Mouse (Mus musculus): ENCODE results near the gene Ppp2r2d. TPM values are rescaled to one million over a fixed set of nuclear protein-coding genes. Genes with fewer than 3 reads are reported as not detected.

The Ppp2r2d gene
- polyA plus RNA-seq, 1 experiment from 2014 or later = 99.4 TPM

GRCm38 (mm10) chr7:138850083-138850482 lies 4.2 kb downstream of the Ppp2r2d start:
- no peak overlapping the region for H3K9ac ChIP-seq
- no peak for DNase-seq (ENCODE audit: low spot score)

DNA sequence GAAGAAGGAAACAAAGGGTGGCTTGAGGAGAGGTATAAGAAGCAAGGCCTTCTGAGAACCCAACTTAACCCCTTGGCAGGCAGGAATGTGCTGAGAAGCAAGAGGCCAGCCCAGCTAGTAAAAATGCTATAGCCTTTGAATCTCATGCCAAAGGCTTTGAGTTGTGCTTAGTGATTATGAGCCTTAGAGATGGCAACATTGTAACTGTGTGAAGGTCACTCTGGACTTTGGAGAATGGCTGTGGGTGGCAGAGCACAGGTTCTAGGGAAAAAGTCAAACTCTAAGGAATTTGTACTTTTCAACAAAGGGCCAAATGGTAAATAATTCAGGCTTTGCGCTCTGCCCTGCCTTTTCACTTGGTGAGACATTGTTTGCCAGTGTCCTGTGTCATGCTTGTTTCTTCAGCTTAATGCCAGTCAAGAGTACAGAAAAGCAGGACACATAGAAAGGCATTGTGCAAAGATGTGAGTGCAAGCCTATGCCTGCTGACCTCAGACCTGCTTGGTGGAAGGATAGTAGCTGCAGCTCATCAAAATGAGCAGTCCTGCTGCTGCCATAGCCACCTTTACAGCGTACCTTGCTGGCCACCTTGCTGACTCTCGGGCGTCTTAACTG lies 7.6 kb downstream of the Ppp2r2d start:
- H3K27me3 ChIP-seq (ENCODE audit: control insufficient read depth, insufficient read depth, low read length) = no peaks in the 10 kb centered on the region
- H3K4me3 ChIP-seq (replicated peaks; ENCODE audit: low read length) = no peak overlapping the region
- 98% methylated on average over 4 of the region's 4 CpGs for WGBS
- no peaks in the 10 kb centered on the region for H3K9me3 ChIP-seq (ENCODE audit: control insufficient read depth, low read length)
- no peak for DNase-seq (ENCODE audit: low spot score)
- no peak for ATAC-seq (ENCODE audit: low FRiP score)
- H3K4me1 ChIP-seq (replicated peaks; ENCODE audit: control insufficient read depth, insufficient read depth, low read length) = peaks cover 15% of the 10 kb centered on the region; the same call in 1 of the 2 replicates
- H3K4me2 ChIP-seq (replicated peaks) = no peak overlapping the region
- H3K36me3 ChIP-seq (replicated peaks; ENCODE audit: control insufficient read depth, insufficient read depth) = peaks cover 62% of the 10 kb centered on the region
- no peak overlapping the region for H3K9ac ChIP-seq
- H3K27ac ChIP-seq = no peak overlapping the region

More at GRCm38 (mm10) chr7:138850083-138850482, 4.2 kb downstream of the Ppp2r2d start:
- Histone ChIP-seq H3K27me3 (ENCODE audit: control insufficient read depth, insufficient read depth, low read length) (no peaks in the 10 kb centered on the region), H3K27ac (no peak overlapping the region), H3K4me2 (replicated peaks) (no peak overlapping the region), H3K4me1 (replicated peaks; ENCODE audit: control insufficient read depth, insufficient read depth, low read length) (peaks cover 33% of the 10 kb centered on the region), H3K9me3 (ENCODE audit: control insufficient read depth, low read length) (no peaks in the 10 kb centered on the region), H3K36me3 (replicated peaks; ENCODE audit: control insufficient read depth, insufficient read depth) (peaks cover 53% of the 10 kb centered on the region), H3K4me3 (replicated peaks; ENCODE audit: low read length) (no peak overlapping the region)
- no peak for ATAC-seq (ENCODE audit: low FRiP score)

DNA sequence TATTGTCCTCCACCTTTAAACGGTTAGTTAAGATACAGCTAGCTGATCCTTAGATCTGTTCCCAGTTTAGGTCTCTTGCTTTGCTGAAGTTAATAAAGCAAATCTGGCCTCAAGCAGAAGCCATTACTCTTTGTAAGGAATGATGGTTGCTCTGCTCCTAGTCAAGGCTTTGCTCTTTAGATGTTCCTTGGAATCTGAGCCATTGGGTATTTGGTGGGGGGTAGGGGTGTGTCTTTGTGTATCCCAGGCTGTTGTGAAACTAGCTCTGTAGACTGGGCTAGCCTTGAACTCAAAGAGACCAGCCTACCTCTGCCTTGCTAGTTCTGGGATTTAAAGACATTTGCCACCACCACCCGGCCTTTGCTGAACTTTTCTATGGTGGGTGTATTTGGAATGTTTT lies 8.3 kb downstream of the Ppp2r2d start:
- no peak overlapping the region for H3K4me3 ChIP-seq (replicated peaks; ENCODE audit: low read length)
- H3K9ac ChIP-seq = no peak overlapping the region
- H3K4me2 ChIP-seq (replicated peaks) = no peak overlapping the region
- H3K27ac ChIP-seq = no peak overlapping the region
- ATAC-seq (ENCODE audit: low FRiP score) (no peak), DNase-seq (ENCODE audit: low spot score) (no peak)
- H3K4me1 ChIP-seq (replicated peaks; ENCODE audit: control insufficient read depth, insufficient read depth, low read length) = peaks cover 11% of the 10 kb centered on the region; the same call in 1 of the 2 replicates
- H3K9me3 ChIP-seq (ENCODE audit: control insufficient read depth, low read length) = no peaks in the 10 kb centered on the region
- 93% methylated on average over 2 of the region's 2 CpGs for WGBS
- H3K36me3 ChIP-seq (replicated peaks; ENCODE audit: control insufficient read depth, insufficient read depth) = peaks cover 62% of the 10 kb centered on the region
- no peaks in the 10 kb centered on the region for H3K27me3 ChIP-seq (ENCODE audit: control insufficient read depth, insufficient read depth, low read length)

DNA sequence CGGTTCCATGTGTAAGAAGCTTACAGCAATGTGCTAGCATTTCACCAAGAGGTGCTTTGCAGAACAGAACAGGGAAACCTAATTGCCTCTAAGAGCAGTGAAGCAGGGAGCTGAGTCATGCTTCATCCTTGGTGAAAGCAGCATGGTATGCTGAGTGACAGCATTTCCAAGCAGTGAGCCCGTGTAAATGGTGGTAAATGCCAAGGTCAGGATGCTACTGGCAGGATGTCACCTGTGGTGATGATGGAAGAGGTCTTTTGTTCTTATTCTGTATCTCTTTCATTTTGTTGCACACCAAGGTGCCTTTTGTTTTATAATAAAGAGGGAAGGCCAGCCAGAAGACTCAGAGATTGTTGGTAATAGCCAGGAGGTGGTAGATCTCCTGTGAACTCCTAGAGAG lies 10.8 kb downstream of the Ppp2r2d start:
- Histone ChIP-seq H3K36me3 (replicated peaks; ENCODE audit: control insufficient read depth, insufficient read depth) (peaks cover 50% of the 10 kb centered on the region), H3K9me3 (ENCODE audit: control insufficient read depth, low read length) (no peaks in the 10 kb centered on the region), H3K27me3 (ENCODE audit: control insufficient read depth, insufficient read depth, low read length) (no peaks in the 10 kb centered on the region), H3K4me2 (replicated peaks) (no peak overlapping the region), H3K27ac (no peak overlapping the region), H3K4me1 (replicated peaks; ENCODE audit: control insufficient read depth, insufficient read depth, low read length) (no peaks in the 10 kb centered on the region), H3K9ac (no peak overlapping the region), H3K4me3 (replicated peaks; ENCODE audit: low read length) (no peak overlapping the region)
- DNase-seq (ENCODE audit: low spot score) (no peak), ATAC-seq (ENCODE audit: low FRiP score) (no peak)
- WGBS = 51% methylated on average over 2 of the region's 2 CpGs

GRCm38 (mm10) chr7:138863950-138864572 lies 18.2 kb downstream of the Ppp2r2d start:
- Histone ChIP-seq H3K27ac (no peak overlapping the region), H3K4me1 (replicated peaks; ENCODE audit: control insufficient read depth, insufficient read depth, low read length) (no peaks in the 10 kb centered on the region), H3K9ac (no peak overlapping the region), H3K4me2 (replicated peaks) (no peak overlapping the region), H3K4me3 (replicated peaks; ENCODE audit: low read length) (no peak overlapping the region), H3K27me3 (ENCODE audit: control insufficient read depth, insufficient read depth, low read length) (no peaks in the 10 kb centered on the region), H3K36me3 (replicated peaks; ENCODE audit: control insufficient read depth, insufficient read depth) (peaks cover 33% of the 10 kb centered on the region), H3K9me3 (ENCODE audit: control insufficient read depth, low read length) (no peaks in the 10 kb centered on the region)
- no peak for DNase-seq (ENCODE audit: low spot score)
- WGBS = 84% methylated on average over 3 of the region's 3 CpGs
- no peak for ATAC-seq (ENCODE audit: low FRiP score)

GRCm38 (mm10) chr7:138864776-138865175 lies 18.9 kb downstream of the Ppp2r2d start:
- ATAC-seq (ENCODE audit: low FRiP score) = no peak
- 100% methylated on average over 1 of the region's 1 CpGs for WGBS

DNA sequence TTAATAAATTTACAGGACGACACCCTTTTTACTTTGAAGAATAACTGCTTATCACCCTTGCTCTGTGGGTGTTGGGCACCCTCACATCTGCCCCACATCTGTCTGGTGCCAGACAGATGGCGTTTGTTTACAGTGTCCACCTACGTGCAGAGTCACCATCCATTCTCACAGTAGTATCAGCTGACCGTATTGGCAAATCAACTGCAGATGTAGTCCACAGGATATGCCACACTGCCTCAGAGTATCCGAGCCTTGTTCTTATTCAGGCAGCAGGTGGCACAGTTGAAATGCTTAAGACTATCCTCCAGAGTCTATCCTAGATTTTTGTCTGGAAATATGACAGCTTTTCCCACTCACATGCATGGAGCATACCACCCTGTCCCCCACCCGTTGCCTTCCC lies 21.4 kb downstream of the Ppp2r2d start:
- Histone ChIP-seq H3K9ac (no peak overlapping the region), H3K9me3 (ENCODE audit: control insufficient read depth, low read length) (no peaks in the 10 kb centered on the region), H3K27me3 (ENCODE audit: control insufficient read depth, insufficient read depth, low read length) (no peaks in the 10 kb centered on the region), H3K36me3 (replicated peaks; ENCODE audit: control insufficient read depth, insufficient read depth) (peaks cover 57% of the 10 kb centered on the region), H3K4me3 (replicated peaks; ENCODE audit: low read length) (no peak overlapping the region), H3K4me1 (replicated peaks; ENCODE audit: control insufficient read depth, insufficient read depth, low read length) (no peaks in the 10 kb centered on the region), H3K4me2 (replicated peaks) (no peak overlapping the region), H3K27ac (no peak overlapping the region)
- WGBS = 80% methylated on average over 6 of the region's 6 CpGs
- ATAC-seq (ENCODE audit: low FRiP score) = no peak
- no peak for DNase-seq (ENCODE audit: low spot score)

More at GRCm38 (mm10) chr7:138864776-138865175, 18.9 kb downstream of the Ppp2r2d start:
- no peak for DNase-seq (ENCODE audit: low spot score)
- H3K9ac ChIP-seq = no peak overlapping the region
- H3K27me3 ChIP-seq (ENCODE audit: control insufficient read depth, insufficient read depth, low read length) = no peaks in the 10 kb centered on the region
- no peak overlapping the region for H3K27ac ChIP-seq
- peaks cover 40% of the 10 kb centered on the region for H3K36me3 ChIP-seq (replicated peaks; ENCODE audit: control insufficient read depth, insufficient read depth)
- H3K4me2 ChIP-seq (replicated peaks) = no peak overlapping the region
- H3K4me3 ChIP-seq (replicated peaks; ENCODE audit: low read length) = no peak overlapping the region
- H3K9me3 ChIP-seq (ENCODE audit: control insufficient read depth, low read length) = no peaks in the 10 kb centered on the region
- H3K4me1 ChIP-seq (replicated peaks; ENCODE audit: control insufficient read depth, insufficient read depth, low read length) = no peaks in the 10 kb centered on the region

- Histone ChIP-seq H3K4me2 (replicated peaks) (no peak overlapping the region), H3K4me1 (replicated peaks; ENCODE audit: control insufficient read depth, insufficient read depth, low read length) (no peaks in the 10 kb centered on the region), H3K4me3 (replicated peaks; ENCODE audit: low read length) (no peak overlapping the region), H3K9ac (no peak overlapping the region), H3K27me3 (ENCODE audit: control insufficient read depth, insufficient read depth, low read length) (no peaks in the 10 kb centered on the region), H3K27ac (no peak overlapping the region), H3K9me3 (ENCODE audit: control insufficient read depth, low read length) (no peaks in the 10 kb centered on the region), H3K36me3 (replicated peaks; ENCODE audit: control insufficient read depth, insufficient read depth) (peaks cover 67% of the 10 kb centered on the region)
- WGBS = 94% methylated on average over 4 of the region's 4 CpGs
- no peak for DNase-seq (ENCODE audit: low spot score)
- ATAC-seq (ENCODE audit: low FRiP score) = no peak
Observed at GRCm38 (mm10) chr7:138868316-138868715, 22.4 kb downstream of the Ppp2r2d start.

DNA sequence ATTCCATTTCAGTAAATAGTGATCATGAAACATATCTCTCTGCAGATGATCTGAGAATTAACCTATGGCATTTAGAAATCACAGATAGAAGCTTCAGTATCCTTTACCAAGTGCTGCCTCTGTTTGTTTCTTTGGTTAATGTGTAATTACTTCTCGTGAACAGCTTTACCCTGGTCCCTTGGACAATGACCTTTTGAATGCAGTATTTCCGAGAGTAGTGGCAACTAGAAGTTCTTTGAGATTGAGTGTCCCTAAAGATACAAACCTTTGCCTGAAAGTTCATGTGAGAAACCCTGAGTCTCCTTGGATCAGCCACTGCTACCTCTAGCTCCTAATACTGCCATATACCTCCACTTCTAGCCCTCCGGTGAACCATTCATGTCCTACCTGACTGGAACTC lies 27.1 kb downstream of the Ppp2r2d start:
- Histone ChIP-seq H3K27ac (no peak overlapping the region), H3K9ac (no peak overlapping the region), H3K36me3 (replicated peaks; ENCODE audit: control insufficient read depth, insufficient read depth) (peaks cover 99% of the 10 kb centered on the region), H3K9me3 (ENCODE audit: control insufficient read depth, low read length) (no peaks in the 10 kb centered on the region), H3K4me2 (replicated peaks) (no peak overlapping the region), H3K4me1 (replicated peaks; ENCODE audit: control insufficient read depth, insufficient read depth, low read length) (no peaks in the 10 kb centered on the region), H3K27me3 (ENCODE audit: control insufficient read depth, insufficient read depth, low read length) (no peaks in the 10 kb centered on the region), H3K4me3 (replicated peaks; ENCODE audit: low read length) (no peak overlapping the region)
- WGBS = 77% methylated on average over 3 of the region's 3 CpGs
- no peak for DNase-seq (ENCODE audit: low spot score)
- no peak for ATAC-seq (ENCODE audit: low FRiP score)

Measured in hindbrain, embryonic 14.5 days (tissue).